Mouse (Mus musculus): ENCODE measurements at regions not wholly inside any gene's neighbourhood (a gene's known extent, or its start where the extent isn't known, plus 50 kb on each side); places are given as distances from the start of the nearest gene placed in this dataset.

GRCm38 (mm10) chr3:148613443-148613842 lies 376.9 kb downstream of the Adgrl2 start:
- Histone ChIP-seq H3K27me3 (no peaks in the 10 kb centered on the region), H3K9ac (replicated peaks) (no peak overlapping the region), H3K4me3 (no peak overlapping the region), H3K9me3 (no peaks in the 10 kb centered on the region), H3K4me1 (no peaks in the 10 kb centered on the region), H3K4me2 (replicated peaks) (no peak overlapping the region), H3K27ac (replicated peaks) (no peak overlapping the region), H3K36me3 (no peaks in the 10 kb centered on the region)
- 54% methylated on average over 3 of the region's 3 CpGs for WGBS
- no peak for ATAC-seq (ENCODE audit: low FRiP score, low read depth)

- WGBS: 95% methylated on average over 6 of the region's 6 CpGs
- no peak overlapping the region for H3K9ac ChIP-seq (replicated peaks)
- no peaks in the 10 kb centered on the region for H3K36me3 ChIP-seq
- H3K27me3 ChIP-seq: no peaks in the 10 kb centered on the region
- no peak for ATAC-seq (ENCODE audit: low FRiP score, low read depth)
- no peak overlapping the region for H3K4me3 ChIP-seq
- no peak overlapping the region for H3K4me2 ChIP-seq (replicated peaks)
- no peaks in the 10 kb centered on the region for H3K4me1 ChIP-seq
- no peaks in the 10 kb centered on the region for H3K9me3 ChIP-seq
- H3K27ac ChIP-seq (replicated peaks): no peak overlapping the region
These were observed 387.1 kb downstream of the Adgrl2 start for GRCm38 (mm10) chr3:148603276-148603675.

GRCm38 (mm10) chr3:148602730-148603255 lies 387.6 kb downstream of the Adgrl2 start:
- no peak overlapping the region for H3K4me2 ChIP-seq (replicated peaks)
- no peaks in the 10 kb centered on the region for H3K36me3 ChIP-seq
- no peaks in the 10 kb centered on the region for H3K9me3 ChIP-seq
- 85% methylated on average over 5 of the region's 5 CpGs for WGBS
- H3K4me1 ChIP-seq: no peaks in the 10 kb centered on the region
- H3K9ac ChIP-seq (replicated peaks): no peak overlapping the region
- no peak overlapping the region for H3K4me3 ChIP-seq
- no peak for ATAC-seq (ENCODE audit: low FRiP score, low read depth)
- H3K27me3 ChIP-seq: no peaks in the 10 kb centered on the region
- no peak overlapping the region for H3K27ac ChIP-seq (replicated peaks)

- Histone ChIP-seq H3K27me3 (no peaks in the 10 kb centered on the region), H3K4me1 (no peaks in the 10 kb centered on the region), H3K9ac (replicated peaks) (no peak overlapping the region), H3K9me3 (no peaks in the 10 kb centered on the region), H3K4me2 (replicated peaks) (no peak overlapping the region), H3K27ac (replicated peaks) (no peak overlapping the region), H3K4me3 (no peak overlapping the region), H3K36me3 (no peaks in the 10 kb centered on the region)
- no peak for ATAC-seq (ENCODE audit: low FRiP score, low read depth)
- whole genome bisulfite sequencing: 92% methylated on average over 4 of the region's 4 CpGs
These were observed 394.8 kb downstream of the Adgrl2 start for GRCm38 (mm10) chr3:148595561-148595960.

- no peaks in the 10 kb centered on the region for H3K36me3 ChIP-seq
- no peaks in the 10 kb centered on the region for H3K4me1 ChIP-seq
- 28% methylated on average over 2 of the region's 2 CpGs for WGBS
- H3K9me3 ChIP-seq: no peaks in the 10 kb centered on the region
- H3K27ac ChIP-seq (replicated peaks): no peak overlapping the region
- H3K9ac ChIP-seq (replicated peaks): no peak overlapping the region
- no peaks in the 10 kb centered on the region for H3K27me3 ChIP-seq
- no peak for ATAC-seq (ENCODE audit: low FRiP score, low read depth)
- no peak overlapping the region for H3K4me2 ChIP-seq (replicated peaks)
- no peak overlapping the region for H3K4me3 ChIP-seq
These were observed 400.8 kb downstream of the Adgrl2 start for GRCm38 (mm10) chr3:148589556-148589955.

- no peak overlapping the region for H3K4me2 ChIP-seq (replicated peaks)
- no peaks in the 10 kb centered on the region for H3K27me3 ChIP-seq
- 88% methylated on average over 1 of the region's 1 CpGs for WGBS
- no peak overlapping the region for H3K4me3 ChIP-seq
- no peaks in the 10 kb centered on the region for H3K9me3 ChIP-seq
- no peak overlapping the region for H3K27ac ChIP-seq (replicated peaks)
- no peaks in the 10 kb centered on the region for H3K4me1 ChIP-seq
- H3K36me3 ChIP-seq: no peaks in the 10 kb centered on the region
- no peak overlapping the region for H3K9ac ChIP-seq (replicated peaks)
- no peak for ATAC-seq (ENCODE audit: low FRiP score, low read depth)
These were observed 414.6 kb downstream of the Adgrl2 start for GRCm38 (mm10) chr3:148575735-148576134.

- Histone ChIP-seq H3K27ac (replicated peaks) (no peak overlapping the region), H3K4me2 (replicated peaks) (no peak overlapping the region), H3K9ac (replicated peaks) (no peak overlapping the region), H3K9me3 (no peaks in the 10 kb centered on the region), H3K4me1 (no peaks in the 10 kb centered on the region), H3K4me3 (no peak overlapping the region), H3K36me3 (no peaks in the 10 kb centered on the region), H3K27me3 (no peaks in the 10 kb centered on the region)
- no peak for ATAC-seq (ENCODE audit: low FRiP score, low read depth)
- WGBS: 84% methylated on average over 4 of the region's 4 CpGs
These were observed 417.9 kb downstream of the Adgrl2 start for GRCm38 (mm10) chr3:148572493-148572892.

- H3K9ac ChIP-seq (replicated peaks): no peak overlapping the region
These were observed 425.6 kb downstream of the Adgrl2 start for GRCm38 (mm10) chr3:148564716-148565115.

GRCm38 (mm10) chr3:148561211-148561610 lies 429.1 kb downstream of the Adgrl2 start:
- no peaks in the 10 kb centered on the region for H3K27me3 ChIP-seq
- no peaks in the 10 kb centered on the region for H3K9me3 ChIP-seq
- no peak overlapping the region for H3K4me3 ChIP-seq
- H3K4me1 ChIP-seq: no peaks in the 10 kb centered on the region
- WGBS: 97% methylated on average over 4 of the region's 4 CpGs
- H3K27ac ChIP-seq (replicated peaks): no peak overlapping the region
- no peak overlapping the region for H3K9ac ChIP-seq (replicated peaks)
- ATAC-seq (ENCODE audit: low FRiP score, low read depth): no peak
- no peaks in the 10 kb centered on the region for H3K36me3 ChIP-seq
- H3K4me2 ChIP-seq (replicated peaks): no peak overlapping the region

More at GRCm38 (mm10) chr3:148564716-148565115, 425.6 kb downstream of the Adgrl2 start:
- no peak overlapping the region for H3K4me3 ChIP-seq
- no peaks in the 10 kb centered on the region for H3K9me3 ChIP-seq
- H3K36me3 ChIP-seq: no peaks in the 10 kb centered on the region
- ATAC-seq (ENCODE audit: low FRiP score, low read depth): no peak
- H3K27me3 ChIP-seq: no peaks in the 10 kb centered on the region
- no peak overlapping the region for H3K27ac ChIP-seq (replicated peaks)
- H3K4me1 ChIP-seq: no peaks in the 10 kb centered on the region
- 88% methylated on average over 4 of the region's 4 CpGs for WGBS
- no peak overlapping the region for H3K4me2 ChIP-seq (replicated peaks)

GRCm38 (mm10) chr3:148559752-148560460 lies 430.4 kb downstream of the Adgrl2 start:
- WGBS: 79% methylated on average over 13 of the region's 13 CpGs
- no peak overlapping the region for H3K4me3 ChIP-seq
- H3K9me3 ChIP-seq: no peaks in the 10 kb centered on the region
- H3K27ac ChIP-seq (replicated peaks): no peak overlapping the region
- no peak overlapping the region for H3K9ac ChIP-seq (replicated peaks)
- peak; percentile 27; the same call in 1 of the 2 replicates for ATAC-seq (ENCODE audit: low FRiP score, low read depth)
- H3K27me3 ChIP-seq: no peaks in the 10 kb centered on the region
- no peaks in the 10 kb centered on the region for H3K36me3 ChIP-seq
- H3K4me1 ChIP-seq: no peaks in the 10 kb centered on the region
- H3K4me2 ChIP-seq (replicated peaks): no peak overlapping the region

- H3K9ac ChIP-seq (replicated peaks): no peak overlapping the region
- H3K27me3 ChIP-seq: no peaks in the 10 kb centered on the region
- no peaks in the 10 kb centered on the region for H3K9me3 ChIP-seq
- H3K4me1 ChIP-seq: no peaks in the 10 kb centered on the region
- H3K36me3 ChIP-seq: no peaks in the 10 kb centered on the region
- H3K4me3 ChIP-seq: no peak overlapping the region
- H3K4me2 ChIP-seq (replicated peaks): no peak overlapping the region
- no peak overlapping the region for H3K27ac ChIP-seq (replicated peaks)
- 64% methylated on average over 5 of the region's 5 CpGs for whole genome bisulfite sequencing
- no peak for ATAC-seq (ENCODE audit: low FRiP score, low read depth)
These were observed 431.7 kb downstream of the Adgrl2 start for GRCm38 (mm10) chr3:148558592-148559157.

- H3K4me2 ChIP-seq (replicated peaks): no peak overlapping the region
- no peak for ATAC-seq (ENCODE audit: low FRiP score, low read depth)
- WGBS: 88% methylated on average over 8 of the region's 8 CpGs
These were observed 435.0 kb downstream of the Adgrl2 start for GRCm38 (mm10) chr3:148555324-148555723.

More at GRCm38 (mm10) chr3:148555324-148555723, 435.0 kb downstream of the Adgrl2 start:
- no peaks in the 10 kb centered on the region for H3K27me3 ChIP-seq
- no peaks in the 10 kb centered on the region for H3K9me3 ChIP-seq
- H3K36me3 ChIP-seq: no peaks in the 10 kb centered on the region
- no peak overlapping the region for H3K9ac ChIP-seq (replicated peaks)
- no peaks in the 10 kb centered on the region for H3K4me1 ChIP-seq
- H3K27ac ChIP-seq (replicated peaks): no peak overlapping the region
- no peak overlapping the region for H3K4me3 ChIP-seq
